Mouse (Mus musculus): Measurements from ENCODE around the gene Nsun6. TPM values are rescaled to one million over a fixed set of nuclear protein-coding genes. Genes with fewer than 3 reads are reported as not detected.

Nsun6 gene
- polyA plus RNA-seq, 1 experiment from 2014 or later = 16.9 TPM

DNA sequence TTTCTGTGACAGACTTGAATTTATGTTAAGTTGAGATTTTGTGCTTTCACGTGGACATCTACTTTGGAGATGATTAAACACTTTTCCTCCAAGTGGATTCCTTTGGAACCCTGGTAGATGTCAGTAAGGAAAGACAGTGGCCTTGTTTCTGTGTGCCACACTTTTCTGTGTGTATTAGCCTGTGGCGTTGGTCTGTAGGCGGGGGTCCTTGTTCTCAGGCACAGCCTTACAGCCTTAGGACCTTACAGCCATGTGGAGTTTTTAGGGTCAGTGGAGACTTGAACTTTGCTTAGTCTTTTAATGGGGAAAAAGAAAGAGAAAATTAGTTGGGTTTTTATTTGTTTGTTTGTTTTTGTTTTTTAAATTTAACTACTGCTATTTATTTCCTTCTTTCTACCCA, 6.0 kb upstream of the Nsun6 start:
- Histone ChIP-seq H3K9me3 (replicated peaks; ENCODE audit: control insufficient read depth, low read length, poor library complexity, severe bottlenecking) (no peaks in the 10 kb centered on the region), H3K4me3 (ENCODE audit: low read depth, low read length) (no peak overlapping the region), H3K27me3 (ENCODE audit: control insufficient read depth, insufficient read depth, low read depth, low read length) (no peaks in the 10 kb centered on the region), H3K4me1 (ENCODE audit: control insufficient read depth, insufficient read depth, low read length) (peaks cover 46% of the 10 kb centered on the region), H3K36me3 (ENCODE audit: control insufficient read depth, insufficient read depth, low read length) (no peaks in the 10 kb centered on the region), H3K4me2 (ENCODE audit: low read length) (no peak overlapping the region), H3K27ac (ENCODE audit: low read length) (no peak overlapping the region), H3K9ac (ENCODE audit: low read depth, low read length) (no peak overlapping the region)
- no peak for ATAC-seq
- WGBS = 91% methylated on average over 3 of the region's 3 CpGs

DNA sequence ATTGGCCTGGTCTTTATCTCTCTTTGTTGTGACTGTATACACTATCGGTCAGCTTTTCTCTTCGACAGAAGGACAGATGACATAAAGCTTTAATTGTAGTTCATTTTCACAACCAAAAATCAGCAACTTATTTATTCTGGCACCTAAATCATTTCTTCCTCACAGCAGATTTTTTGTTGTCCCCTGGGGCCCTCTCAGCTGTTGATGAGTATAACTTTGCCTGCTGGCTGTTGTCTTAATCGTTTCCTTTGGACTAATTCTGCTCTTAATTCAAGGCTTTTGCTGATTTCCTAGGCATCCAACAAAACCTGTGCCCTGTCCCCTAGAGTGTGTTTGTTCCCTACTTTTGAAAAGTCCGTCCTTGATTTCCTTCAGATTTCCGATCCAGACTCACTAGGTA, 3.4 kb upstream of the Nsun6 start:
- H3K27me3 ChIP-seq (ENCODE audit: control insufficient read depth, insufficient read depth, low read depth, low read length) = no peaks in the 10 kb centered on the region
- peaks cover 40% of the 10 kb centered on the region for H3K4me1 ChIP-seq (ENCODE audit: control insufficient read depth, insufficient read depth, low read length)
- peak overlapping the region; percentile 12; the same call in 1 of the 2 replicates for H3K4me2 ChIP-seq (ENCODE audit: low read length)
- no peak overlapping the region for H3K9ac ChIP-seq (ENCODE audit: low read depth, low read length)
- ATAC-seq = no peak
- no peak overlapping the region for H3K27ac ChIP-seq (ENCODE audit: low read length)
- no peaks in the 10 kb centered on the region for H3K9me3 ChIP-seq (replicated peaks; ENCODE audit: control insufficient read depth, low read length, poor library complexity, severe bottlenecking)
- 87% methylated on average over 5 of the region's 5 CpGs for WGBS
- H3K4me3 ChIP-seq (ENCODE audit: low read depth, low read length) = no peak overlapping the region
- H3K36me3 ChIP-seq (ENCODE audit: control insufficient read depth, insufficient read depth, low read length) = no peaks in the 10 kb centered on the region

DNA sequence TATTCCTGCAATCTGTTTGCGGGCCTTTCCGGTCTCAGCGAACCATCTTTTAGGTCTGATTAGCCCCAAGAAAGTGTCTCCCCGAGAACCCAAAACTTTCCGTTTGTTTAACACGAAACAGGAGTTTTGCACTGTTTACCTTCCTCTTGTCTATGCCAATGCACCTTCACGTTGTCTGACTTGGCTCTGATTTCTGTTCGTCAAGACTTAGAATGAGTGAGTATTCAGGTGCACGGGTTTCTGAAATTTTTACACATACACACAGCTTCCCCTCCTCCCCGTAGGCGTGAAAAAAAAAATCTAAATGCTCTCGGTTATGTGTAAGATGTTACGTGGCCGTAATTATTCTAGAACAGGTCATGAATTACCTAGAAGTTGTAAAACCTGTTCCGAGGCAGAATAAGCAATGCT, 877 bp upstream of the Nsun6 start:
- peak; percentile 7; the same call in 1 of the 2 replicates for ATAC-seq
- WGBS = under 1% methylated on average over 15 of the region's 15 CpGs
- H3K27me3 ChIP-seq (ENCODE audit: control insufficient read depth, insufficient read depth, low read depth, low read length) = no peaks in the 10 kb centered on the region

DNA sequence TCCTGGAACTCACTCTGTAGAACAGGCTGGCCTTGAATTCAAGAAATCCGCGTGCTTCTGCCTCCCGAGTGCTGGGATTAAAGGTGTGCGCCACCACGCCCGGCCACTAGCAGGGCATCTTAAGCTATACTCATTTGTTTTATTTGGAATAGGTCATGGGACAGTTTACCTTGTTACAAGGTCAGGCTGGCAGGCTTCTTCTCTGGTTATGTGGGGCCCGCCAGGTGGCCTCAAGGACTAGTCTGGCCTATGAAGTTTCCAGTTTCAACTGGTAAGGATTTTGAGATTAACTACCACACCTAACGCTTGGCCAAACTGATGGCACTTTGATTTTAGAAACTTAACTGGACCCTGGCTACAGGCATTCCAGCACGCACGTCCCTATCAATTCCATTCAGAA, 373 bp downstream of the Nsun6 start:
- H3K36me3 ChIP-seq (ENCODE audit: control insufficient read depth, insufficient read depth, low read length) = no peaks in the 10 kb centered on the region
- H3K9me3 ChIP-seq (replicated peaks; ENCODE audit: control insufficient read depth, low read length, poor library complexity, severe bottlenecking) = no peaks in the 10 kb centered on the region
- peak overlapping the region; percentile 83 for H3K9ac ChIP-seq (ENCODE audit: low read depth, low read length)
- H3K27me3 ChIP-seq (ENCODE audit: control insufficient read depth, insufficient read depth, low read depth, low read length) = no peaks in the 10 kb centered on the region
- peak overlapping the region; percentile 94 for H3K27ac ChIP-seq (ENCODE audit: low read length)
- peak overlapping the region; percentile 76 for H3K4me2 ChIP-seq (ENCODE audit: low read length)
- WGBS = 12% methylated on average over 10 of the region's 10 CpGs
- H3K4me3 ChIP-seq (ENCODE audit: low read depth, low read length) = peak overlapping the region; percentile 89
- no peak for ATAC-seq
- peaks cover 38% of the 10 kb centered on the region for H3K4me1 ChIP-seq (ENCODE audit: control insufficient read depth, insufficient read depth, low read length)

More for the DNA sequence above, 877 bp upstream of the Nsun6 start:
- Histone ChIP-seq H3K4me3 (ENCODE audit: low read depth, low read length) (peak overlapping the region; percentile 89), H3K27ac (ENCODE audit: low read length) (peak overlapping the region; percentile 96), H3K4me2 (ENCODE audit: low read length) (peak overlapping the region; percentile 83), H3K36me3 (ENCODE audit: control insufficient read depth, insufficient read depth, low read length) (no peaks in the 10 kb centered on the region), H3K4me1 (ENCODE audit: control insufficient read depth, insufficient read depth, low read length) (peaks cover 40% of the 10 kb centered on the region), H3K9ac (ENCODE audit: low read depth, low read length) (peak overlapping the region; percentile 96), H3K9me3 (replicated peaks; ENCODE audit: control insufficient read depth, low read length, poor library complexity, severe bottlenecking) (no peaks in the 10 kb centered on the region)

DNA sequence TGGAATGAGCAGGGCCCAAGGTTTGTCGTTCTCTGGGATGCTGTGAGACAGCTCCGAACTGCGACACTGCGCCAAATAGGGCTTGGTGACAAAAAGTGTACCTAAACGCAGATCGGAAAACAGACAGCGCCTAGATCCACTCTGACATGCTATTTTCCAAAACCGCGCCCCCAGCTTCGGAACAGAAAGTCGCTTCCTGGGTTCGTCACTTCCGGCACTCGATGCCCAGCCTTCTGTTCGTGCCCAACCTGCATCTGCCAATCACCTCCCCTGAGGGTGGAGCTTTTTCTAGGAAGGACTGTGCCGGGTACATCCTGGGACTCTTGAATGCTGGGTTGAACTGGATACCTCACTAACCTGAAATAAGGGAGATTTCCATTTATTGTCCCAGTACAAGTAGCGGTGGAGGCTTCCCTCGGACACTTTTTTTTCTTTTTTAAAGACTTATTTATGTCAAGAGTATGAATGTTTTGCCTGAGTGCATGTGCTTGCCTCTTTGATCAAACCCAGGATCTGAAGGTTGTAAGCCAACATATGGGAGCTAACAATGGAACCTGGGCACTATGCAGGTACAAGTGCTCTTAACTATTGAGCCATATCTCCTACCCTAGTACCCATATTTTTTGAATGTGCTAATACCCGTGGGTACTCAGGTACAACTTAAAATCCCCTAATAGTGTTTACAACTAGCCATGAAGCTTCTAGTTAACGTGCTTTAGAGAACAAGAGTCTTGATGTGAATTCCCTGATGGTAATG, 5.6 kb downstream of the Nsun6 start, which contains the start of gene Arl5b:
Gene Arl5b, plus strand, starts transcription at position 279 of the 757 bp plus-strand sequence.
- peaks cover 22% of the 10 kb centered on the region for H3K4me1 ChIP-seq (ENCODE audit: control insufficient read depth, insufficient read depth, low read length)
- H3K9ac ChIP-seq (ENCODE audit: low read depth, low read length) = peak within 1 kb of the TSS; percentile 70
- peak within 1 kb of the TSS; percentile 72 for H3K27ac ChIP-seq (ENCODE audit: low read length)
- peak within 1 kb of the TSS; percentile 69 for H3K4me3 ChIP-seq (ENCODE audit: low read depth, low read length)
- peak within 1 kb of the TSS; percentile 57 for H3K4me2 ChIP-seq (ENCODE audit: low read length)
- no peaks in the 10 kb centered on the region for H3K9me3 ChIP-seq (replicated peaks; ENCODE audit: control insufficient read depth, low read length, poor library complexity, severe bottlenecking)
- no peaks in the 10 kb centered on the region for H3K27me3 ChIP-seq (ENCODE audit: control insufficient read depth, insufficient read depth, low read depth, low read length)
- 8% methylated on average over 20 of the region's 20 CpGs for WGBS
- ATAC-seq = peak; percentile 99
- no peaks in the 10 kb centered on the region for H3K36me3 ChIP-seq (ENCODE audit: control insufficient read depth, insufficient read depth, low read length)

DNA sequence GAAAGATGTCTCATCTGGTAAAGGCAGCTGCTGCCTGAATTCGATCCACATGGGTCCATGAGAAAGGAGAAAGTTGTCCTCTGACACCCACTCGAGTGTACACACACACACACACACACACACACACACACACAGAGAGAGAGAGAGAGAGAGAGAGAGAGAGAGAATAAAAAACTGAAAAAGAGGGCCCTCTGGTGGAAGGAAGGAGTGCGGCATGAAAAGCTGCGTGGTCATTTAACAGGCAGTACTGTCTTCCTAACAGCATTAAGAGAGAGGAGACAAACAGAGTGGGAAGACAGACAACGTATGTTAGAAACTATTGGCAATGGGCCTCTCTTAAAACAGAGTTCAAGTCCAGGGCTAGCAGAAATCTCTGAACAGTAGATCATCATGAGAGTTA, 14.5 kb downstream of the Nsun6 start:
- peaks cover 7% of the 10 kb centered on the region for H3K36me3 ChIP-seq (ENCODE audit: control insufficient read depth, insufficient read depth, low read length)
- 60% methylated on average over 5 of the region's 5 CpGs for WGBS
- no peaks in the 10 kb centered on the region for H3K9me3 ChIP-seq (replicated peaks; ENCODE audit: control insufficient read depth, low read length, poor library complexity, severe bottlenecking)
- H3K27ac ChIP-seq (ENCODE audit: low read length) = no peak overlapping the region
- no peaks in the 10 kb centered on the region for H3K4me1 ChIP-seq (ENCODE audit: control insufficient read depth, insufficient read depth, low read length)
- no peak overlapping the region for H3K4me3 ChIP-seq (ENCODE audit: low read depth, low read length)
- no peaks in the 10 kb centered on the region for H3K27me3 ChIP-seq (ENCODE audit: control insufficient read depth, insufficient read depth, low read depth, low read length)
- H3K9ac ChIP-seq (ENCODE audit: low read depth, low read length) = no peak overlapping the region
- no peak for ATAC-seq
- H3K4me2 ChIP-seq (ENCODE audit: low read length) = no peak overlapping the region

DNA sequence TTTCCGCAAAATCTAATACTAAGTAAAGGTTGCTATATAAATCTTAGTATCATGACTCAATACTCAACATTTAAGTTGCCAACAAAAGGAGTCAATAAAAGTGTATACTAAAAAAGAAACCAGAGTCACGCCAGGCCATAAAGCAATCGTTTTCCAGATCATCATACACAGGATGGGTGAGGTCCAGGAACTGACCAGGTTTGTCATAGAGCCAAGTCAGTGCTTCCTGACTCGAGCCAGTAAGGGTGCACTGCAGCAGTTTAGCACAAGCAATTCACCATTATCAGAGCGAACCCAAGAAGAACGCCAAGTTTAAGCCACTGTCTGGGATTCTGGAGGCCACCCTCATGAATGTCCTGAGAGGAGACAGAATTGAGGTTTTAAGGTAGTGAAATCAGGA, 16.2 kb downstream of the Nsun6 start:
- no peak overlapping the region for H3K9ac ChIP-seq (ENCODE audit: low read depth, low read length)
- no peak for ATAC-seq
- H3K27me3 ChIP-seq (ENCODE audit: control insufficient read depth, insufficient read depth, low read depth, low read length) = no peaks in the 10 kb centered on the region
- H3K27ac ChIP-seq (ENCODE audit: low read length) = no peak overlapping the region
- H3K4me1 ChIP-seq (ENCODE audit: control insufficient read depth, insufficient read depth, low read length) = no peaks in the 10 kb centered on the region
- H3K4me3 ChIP-seq (ENCODE audit: low read depth, low read length) = no peak overlapping the region
- WGBS = 89% methylated on average over 6 of the region's 6 CpGs
- H3K36me3 ChIP-seq (ENCODE audit: control insufficient read depth, insufficient read depth, low read length) = peaks cover 7% of the 10 kb centered on the region
- no peak overlapping the region for H3K4me2 ChIP-seq (ENCODE audit: low read length)
- no peaks in the 10 kb centered on the region for H3K9me3 ChIP-seq (replicated peaks; ENCODE audit: control insufficient read depth, low read length, poor library complexity, severe bottlenecking)

DNA sequence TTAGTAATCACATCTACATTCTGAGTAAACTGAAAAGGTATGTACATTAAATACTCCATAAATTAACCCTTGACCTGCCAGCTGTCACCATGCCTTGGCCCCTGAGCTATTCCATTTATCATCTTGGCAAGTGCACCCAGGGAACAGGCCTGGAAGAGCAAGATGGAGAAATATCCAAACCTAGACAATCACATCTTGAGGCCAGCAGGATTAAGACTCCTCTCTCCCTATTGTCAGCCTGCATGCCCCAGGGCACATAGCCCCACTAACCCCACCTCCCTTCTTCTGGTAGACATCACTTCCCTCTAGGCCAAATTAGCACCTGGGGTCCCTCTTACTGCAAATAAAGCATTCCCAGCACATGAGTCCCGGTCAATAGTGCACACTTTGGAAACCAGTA, 27.1 kb downstream of the Nsun6 start:
- no peak for ATAC-seq
- no peak overlapping the region for H3K4me3 ChIP-seq (ENCODE audit: low read depth, low read length)
- H3K4me2 ChIP-seq (ENCODE audit: low read length) = no peak overlapping the region
- no peaks in the 10 kb centered on the region for H3K9me3 ChIP-seq (replicated peaks; ENCODE audit: control insufficient read depth, low read length, poor library complexity, severe bottlenecking)
- H3K9ac ChIP-seq (ENCODE audit: low read depth, low read length) = no peak overlapping the region
- H3K27me3 ChIP-seq (ENCODE audit: control insufficient read depth, insufficient read depth, low read depth, low read length) = no peaks in the 10 kb centered on the region
- no peaks in the 10 kb centered on the region for H3K4me1 ChIP-seq (ENCODE audit: control insufficient read depth, insufficient read depth, low read length)
- H3K27ac ChIP-seq (ENCODE audit: low read length) = no peak overlapping the region
- H3K36me3 ChIP-seq (ENCODE audit: control insufficient read depth, insufficient read depth, low read length) = peaks cover 1% of the 10 kb centered on the region; the same call in 1 of the 2 replicates
- WGBS = 81% methylated on average over 1 of the region's 1 CpGs

DNA sequence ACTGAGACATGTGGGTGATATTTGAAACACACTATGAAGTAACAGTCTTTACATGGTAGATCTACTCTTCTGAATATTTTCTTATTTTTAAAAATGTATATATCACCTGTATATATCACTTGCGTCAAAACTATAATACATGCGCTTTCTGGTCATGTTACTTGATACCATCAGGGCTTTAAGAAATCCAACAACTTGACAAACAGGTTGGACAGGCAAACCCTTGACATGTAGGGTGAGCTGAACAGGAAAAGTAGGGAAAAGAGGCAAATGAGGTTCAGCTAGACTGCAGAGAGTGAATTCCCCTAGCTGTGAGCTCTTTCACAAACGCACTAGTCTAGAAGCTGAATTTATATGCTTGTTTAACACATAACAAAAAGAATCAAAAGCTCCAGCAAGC, 28.1 kb downstream of the Nsun6 start:
- no peaks in the 10 kb centered on the region; the same call in 1 of the 2 replicates for H3K36me3 ChIP-seq (ENCODE audit: control insufficient read depth, insufficient read depth, low read length)
- ATAC-seq = no peak
- no peak overlapping the region for H3K27ac ChIP-seq (ENCODE audit: low read length)
- no peaks in the 10 kb centered on the region for H3K4me1 ChIP-seq (ENCODE audit: control insufficient read depth, insufficient read depth, low read length)
- no peak overlapping the region for H3K9ac ChIP-seq (ENCODE audit: low read depth, low read length)
- H3K9me3 ChIP-seq (replicated peaks; ENCODE audit: control insufficient read depth, low read length, poor library complexity, severe bottlenecking) = no peaks in the 10 kb centered on the region
- no peak overlapping the region for H3K4me2 ChIP-seq (ENCODE audit: low read length)
- H3K4me3 ChIP-seq (ENCODE audit: low read depth, low read length) = no peak overlapping the region
- 95% methylated on average over 3 of the region's 3 CpGs for WGBS
- no peaks in the 10 kb centered on the region for H3K27me3 ChIP-seq (ENCODE audit: control insufficient read depth, insufficient read depth, low read depth, low read length)

All from midbrain, embryonic 16.5 days (tissue).